Mouse (Mus musculus) adrenal gland (tissue): ENCODE results near the gene Fam107b.

Experiments
- intact Hi-C: fragments of 180-260 bp; cut with DNase I; formaldehyde crosslinking; loops from one replicate; pipeline ENCODE4 v1.15.1; 2025
- long read RNA-seq, 2 experiments: library from polyadenylated mRNA; unstranded; transcript quantifications; one replicate each; pipeline ENCODE4 v2.0.0; 2020; ENCODE audit warnings: borderline replicate concordance in 1 of 2; ENCODE audit not compliant: insufficient replicate concordance in 1 of 2

The Fam107b gene
- long read RNA-seq, experiment 1, partial matches to known transcripts: 1 of 2 reads
- long read RNA-seq, experiment 1, other reads (novel, unspliced or antisense): 0 of 2 reads
- long read RNA-seq, experiment 2, partial matches to known transcripts: 0 of 3 reads
- long read RNA-seq, experiment 2, other reads (novel, unspliced or antisense): 0 of 3 reads

GRCm38 (mm10) chr2:3570186-3570585, at the start of gene Fam107b:
Fam107b (plus strand) TSS chr2:3570488.
- intact Hi-C loops: no loop called here

- intact Hi-C loops: no loop called here
These were observed 47.7 kb upstream of the Fam107b start for GRCm38 (mm10) chr2:3522558-3522957.

GRCm38 (mm10) chr2:3526288-3526687, 44.0 kb upstream of the Fam107b start:
- intact Hi-C loops: no loop called here

GRCm38 (mm10) chr2:3541307-3542079, 28.8 kb upstream of the Fam107b start:
- intact Hi-C loops: no loop called here

- intact Hi-C loops: loop anchor here (2.0 kb wide), 2 partner anchors 225 to 253 kb away; no protein-coding TSS in a partner anchor
These were observed 24.2 kb upstream of the Fam107b start for GRCm38 (mm10) chr2:3546055-3546454.

- intact Hi-C loops: loop anchor here (2.0 kb wide), 2 partner anchors 224 to 252 kb away; no protein-coding TSS in a partner anchor
These were observed 23.7 kb upstream of the Fam107b start for GRCm38 (mm10) chr2:3546588-3546987.

- intact Hi-C loops: no loop called here
These were observed 318 bp downstream of the Fam107b start for GRCm38 (mm10) chr2:3570606-3571005.

GRCm38 (mm10) chr2:3573883-3574282, 3.6 kb downstream of the Fam107b start:
- intact Hi-C loops: no loop called here

- intact Hi-C loops: no loop called here
These were observed 4.9 kb downstream of the Fam107b start for GRCm38 (mm10) chr2:3575140-3575539.

- intact Hi-C loops: no loop called here
These were observed 6.1 kb downstream of the Fam107b start for GRCm38 (mm10) chr2:3576346-3576745.

- intact Hi-C loops: no loop called here
These were observed 6.9 kb downstream of the Fam107b start for GRCm38 (mm10) chr2:3577216-3577615.

- intact Hi-C loops: no loop called here
These were observed 8.1 kb downstream of the Fam107b start for GRCm38 (mm10) chr2:3578180-3578902.

GRCm38 (mm10) chr2:3579316-3579902, 9.1 kb downstream of the Fam107b start:
- intact Hi-C loops: no loop called here

- intact Hi-C loops: no loop called here
These were observed 12.5 kb downstream of the Fam107b start for GRCm38 (mm10) chr2:3582830-3583229.

GRCm38 (mm10) chr2:3585231-3585783, 15.0 kb downstream of the Fam107b start:
- intact Hi-C loops: no loop called here

- intact Hi-C loops: no loop called here
These were observed 20.0 kb downstream of the Fam107b start for GRCm38 (mm10) chr2:3590086-3590915.

- intact Hi-C loops: no loop called here
These were observed 20.6 kb downstream of the Fam107b start for GRCm38 (mm10) chr2:3590916-3591197.

- intact Hi-C loops: no loop called here
These were observed 24.5 kb downstream of the Fam107b start for GRCm38 (mm10) chr2:3594663-3595318.

GRCm38 (mm10) chr2:3600421-3600820, 30.1 kb downstream of the Fam107b start:
- intact Hi-C loops: no loop called here

- intact Hi-C loops: no loop called here
These were observed 32.3 kb downstream of the Fam107b start for GRCm38 (mm10) chr2:3602599-3602998.
